Mouse (Mus musculus): Measurements from ENCODE around the gene Nin.
A peak's percentile ranks its signal among the peaks of the same experiment; 100 is the strongest.

Gene Nin

GRCm38 (mm10) chr12:70119552-70119951, 6.0 kb upstream of the Nin start:
- no peak for DNase-seq (ENCODE audit: low spot score)

DNA sequence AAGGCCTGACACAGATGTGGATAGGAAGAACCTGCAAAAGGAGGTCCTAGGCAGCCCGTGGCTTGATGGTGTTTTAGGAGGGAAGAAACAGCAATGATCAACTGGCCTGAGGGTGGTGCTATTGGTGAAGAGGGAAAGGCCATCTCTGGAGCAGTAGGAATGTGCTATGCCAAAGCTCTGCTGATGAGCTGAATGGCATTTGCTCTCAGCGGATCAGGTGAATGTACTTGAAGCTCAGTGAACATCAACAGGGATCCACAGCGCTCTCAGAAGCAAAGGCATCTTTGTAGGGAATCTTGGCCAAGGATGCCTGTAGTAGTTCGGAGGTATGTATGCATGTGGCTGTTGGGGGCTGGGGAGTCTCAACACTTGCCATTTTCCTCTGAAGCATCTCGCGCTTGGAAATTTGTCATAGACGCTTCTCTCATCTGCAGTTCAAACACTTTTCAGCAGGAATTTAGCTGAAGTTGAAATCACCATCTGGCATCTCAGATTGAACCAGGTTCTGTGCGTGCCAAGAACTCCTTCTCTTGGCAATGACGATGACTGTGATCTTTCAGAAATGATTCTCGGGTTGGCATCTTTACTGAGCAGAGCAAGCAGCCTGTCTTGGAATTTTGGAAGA, 5.3 kb upstream of the Nin start:
- no peak for DNase-seq (ENCODE audit: low spot score)

GRCm38 (mm10) chr12:70117146-70117545, 3.6 kb upstream of the Nin start:
- no peak for DNase-seq (ENCODE audit: low spot score)

DNA sequence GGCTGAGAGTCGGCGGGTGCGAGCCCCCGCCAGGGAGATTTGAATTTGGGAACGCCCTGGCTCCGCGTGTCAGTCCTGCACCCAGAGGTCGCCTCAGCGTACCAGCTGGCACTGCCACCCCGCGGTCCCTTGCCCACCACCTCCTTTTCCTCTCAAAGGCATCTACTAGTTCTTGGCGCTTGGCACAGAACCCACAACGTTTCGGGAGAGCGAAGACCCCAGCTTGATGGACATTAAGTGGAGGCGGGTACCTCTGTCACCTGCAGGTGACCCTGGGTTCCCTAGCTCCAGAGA, 1.5 kb downstream of the Nin start:
- no peak for DNase-seq (ENCODE audit: low spot score)

- peak; percentile 59 for DNase-seq (ENCODE audit: low spot score)
Measured at GRCm38 (mm10) chr12:70111367-70112089, 2.0 kb downstream of the Nin start.

DNA sequence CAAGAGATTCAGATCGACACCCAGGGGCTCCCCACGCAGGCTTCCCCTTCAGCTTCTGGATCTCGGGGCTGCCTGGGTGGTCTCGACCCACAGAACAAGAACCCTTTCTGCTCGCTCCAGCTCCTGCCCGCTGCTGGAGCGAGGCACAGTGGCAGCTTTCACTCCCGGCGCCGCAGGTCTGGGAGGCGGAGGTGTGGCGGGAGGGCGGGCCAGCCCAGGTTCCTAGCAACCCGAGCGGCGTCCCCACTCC, 2.5 kb downstream of the Nin start:
- DNase-seq (ENCODE audit: low spot score) = peak; percentile 12

DNA sequence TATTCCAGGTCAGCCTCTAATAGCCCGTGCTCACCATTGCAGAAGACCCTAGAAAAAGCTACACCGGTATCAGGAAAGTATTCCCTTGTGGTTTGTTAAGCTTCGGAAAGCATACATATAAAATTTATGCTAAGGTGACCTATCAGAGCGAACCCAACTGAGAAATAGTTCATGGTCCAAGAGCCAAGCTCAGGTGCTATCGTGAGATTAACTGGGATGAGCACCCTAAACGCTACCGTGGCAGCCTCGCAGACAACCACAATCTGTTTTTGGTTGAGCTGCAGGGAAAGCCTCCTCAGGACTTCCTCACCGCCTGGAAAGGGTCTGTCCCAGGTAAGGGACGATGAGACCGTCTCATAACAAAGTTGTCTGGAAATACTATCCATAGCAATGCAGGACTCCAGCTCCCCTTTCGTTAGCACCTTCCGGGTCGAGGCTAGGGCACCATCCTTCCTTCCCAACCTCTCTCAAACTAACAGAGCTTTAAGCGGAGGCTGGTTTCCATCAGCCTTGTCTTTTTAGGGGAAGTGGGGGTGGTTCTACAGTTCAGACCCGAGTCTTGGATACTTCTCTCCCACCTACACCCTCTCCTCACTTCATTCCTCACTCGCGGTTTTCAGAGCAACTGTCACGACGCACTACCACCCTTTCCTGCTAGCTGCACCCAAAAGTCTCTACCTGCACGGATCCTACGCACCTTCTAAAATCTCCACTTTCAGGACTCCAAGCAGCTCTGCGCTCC, 3.0 kb downstream of the Nin start:
- no peak for DNase-seq (ENCODE audit: low spot score)

DNA sequence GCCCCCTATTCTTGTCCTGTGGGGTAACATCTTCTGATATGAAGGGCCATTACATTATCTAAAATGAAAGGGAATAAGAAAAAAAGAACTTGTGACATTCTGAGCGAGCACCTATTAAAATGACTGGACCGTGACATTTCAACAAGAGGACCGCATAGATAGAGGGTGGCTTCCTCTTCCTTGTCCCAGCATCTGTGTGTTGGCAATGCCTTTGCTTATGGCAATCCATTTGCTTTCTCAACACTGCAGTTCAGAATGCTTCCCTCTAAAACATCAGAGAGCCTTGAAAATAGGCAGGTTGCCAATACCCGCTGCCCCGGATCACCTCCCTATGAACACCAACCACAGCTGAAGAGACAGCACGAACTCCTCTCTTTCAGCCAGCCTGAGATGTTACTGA, 3.6 kb downstream of the Nin start:
- DNase-seq (ENCODE audit: low spot score) = no peak

- DNase-seq (ENCODE audit: low spot score) = no peak
Measured at GRCm38 (mm10) chr12:70108104-70108503, 5.4 kb downstream of the Nin start.

- no peak for DNase-seq (ENCODE audit: low spot score)
Measured at GRCm38 (mm10) chr12:70106508-70106907, 7.0 kb downstream of the Nin start.

- DNase-seq (ENCODE audit: low spot score) = no peak
Measured at GRCm38 (mm10) chr12:70105885-70106284, 7.6 kb downstream of the Nin start.

GRCm38 (mm10) chr12:70104776-70105420, 8.6 kb downstream of the Nin start:
- DNase-seq (ENCODE audit: low spot score) = no peak

GRCm38 (mm10) chr12:70104199-70104598, 9.3 kb downstream of the Nin start:
- no peak for DNase-seq (ENCODE audit: low spot score)

- DNase-seq (ENCODE audit: low spot score) = no peak
Measured at GRCm38 (mm10) chr12:70103257-70103656, 10.3 kb downstream of the Nin start.

- DNase-seq (ENCODE audit: low spot score) = no peak
Measured at GRCm38 (mm10) chr12:70102426-70102825, 11.1 kb downstream of the Nin start.

- no peak for DNase-seq (ENCODE audit: low spot score)
Measured at GRCm38 (mm10) chr12:70101823-70102222, 11.7 kb downstream of the Nin start.

DNA sequence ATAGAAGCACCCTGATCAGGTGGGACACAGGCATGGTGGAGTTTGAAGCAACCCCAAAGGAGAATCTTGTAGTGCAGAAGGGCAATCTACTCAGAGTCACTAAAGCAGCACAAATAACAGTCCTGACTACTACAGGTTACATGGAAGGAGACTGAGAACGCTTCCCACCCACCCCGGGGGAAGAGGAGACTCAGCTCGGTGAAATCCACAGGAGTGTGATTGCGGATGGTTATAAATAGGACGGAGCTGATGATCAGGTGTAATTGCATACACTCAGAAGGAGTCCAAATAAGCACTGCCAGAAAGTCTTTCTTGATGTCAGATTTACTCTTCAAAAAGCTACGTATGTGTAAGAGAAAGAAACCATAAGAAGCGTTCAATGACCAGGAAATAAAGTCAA, 15.6 kb downstream of the Nin start:
- DNase-seq (ENCODE audit: low spot score) = no peak

- DNase-seq (ENCODE audit: low spot score) = no peak
Measured at GRCm38 (mm10) chr12:70097316-70097715, 16.2 kb downstream of the Nin start.

- DNase-seq (ENCODE audit: low spot score) = no peak
Measured at GRCm38 (mm10) chr12:70093266-70093893, 20.1 kb downstream of the Nin start.

GRCm38 (mm10) chr12:70088297-70088696, 25.2 kb downstream of the Nin start:
- DNase-seq (ENCODE audit: low spot score) = no peak

GRCm38 (mm10) chr12:70085351-70085750, 28.2 kb downstream of the Nin start:
- DNase-seq (ENCODE audit: low spot score) = no peak

GRCm38 (mm10) chr12:70084198-70084597, 29.3 kb downstream of the Nin start:
- DNase-seq (ENCODE audit: low spot score) = no peak

GRCm38 (mm10) chr12:70083737-70084136, 29.8 kb downstream of the Nin start:
- no peak for DNase-seq (ENCODE audit: low spot score)

Data from c-Kit-positive CD71-positive TER-119-positive erythroid progenitor cells, embryonic 14.5 days (primary cell).